Mouse (Mus musculus): ENCODE measurements around the gene Klf12. TPM values are rescaled to one million over a fixed set of nuclear protein-coding genes. Genes with fewer than 3 reads are reported as not detected.
"Not testable (repeated sequence)": the region's sequence is repeated elsewhere in the genome, so short reads cannot be mapped to it uniquely, and the experiment has no call there.

Klf12 gene
- polyA plus RNA-seq, 1 experiment = not detected

DNA sequence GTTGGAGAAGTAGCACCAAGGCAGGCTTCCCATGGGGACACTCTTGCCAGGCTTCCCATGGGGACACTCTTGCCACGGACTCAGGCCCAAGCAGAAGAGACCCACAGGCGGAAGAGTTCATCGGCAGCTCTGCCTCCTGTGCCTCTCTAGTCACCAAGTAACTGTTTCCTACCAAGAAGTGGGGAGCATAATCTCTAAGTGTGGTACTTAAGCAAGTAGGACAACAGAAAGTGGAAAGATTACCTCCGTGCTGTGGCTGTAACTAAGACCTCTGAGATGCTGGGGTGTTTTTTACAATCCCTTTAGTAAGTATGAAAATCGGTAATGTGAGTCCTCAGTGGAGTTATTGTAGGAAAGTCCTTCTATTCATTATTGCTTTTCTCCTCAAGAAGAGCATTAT, 410.8 kb downstream of the Klf12 start:
- 86% methylated on average over 5 of the region's 5 CpGs for WGBS
- H3K4me1 ChIP-seq (ENCODE audit: control insufficient read depth, insufficient read depth, low read length) = no peaks in the 10 kb centered on the region
- no peak overlapping the region for H3K27ac ChIP-seq (ENCODE audit: control insufficient read depth, insufficient read depth, low read depth, low read length, poor library complexity)
- no peak overlapping the region for H3K4me3 ChIP-seq (replicated peaks; ENCODE audit: control insufficient read depth, low read depth, low read length)
- no peak for TF ChIP-seq CTCF (IDR thresholded peaks at IDR 0.05; ENCODE audit: control insufficient read depth, insufficient read depth, low read length)
- no peak for TF ChIP-seq POLR2A (IDR thresholded peaks at IDR 0.05; ENCODE audit: borderline replicate concordance, control insufficient read depth, low read depth, low read length)

DNA sequence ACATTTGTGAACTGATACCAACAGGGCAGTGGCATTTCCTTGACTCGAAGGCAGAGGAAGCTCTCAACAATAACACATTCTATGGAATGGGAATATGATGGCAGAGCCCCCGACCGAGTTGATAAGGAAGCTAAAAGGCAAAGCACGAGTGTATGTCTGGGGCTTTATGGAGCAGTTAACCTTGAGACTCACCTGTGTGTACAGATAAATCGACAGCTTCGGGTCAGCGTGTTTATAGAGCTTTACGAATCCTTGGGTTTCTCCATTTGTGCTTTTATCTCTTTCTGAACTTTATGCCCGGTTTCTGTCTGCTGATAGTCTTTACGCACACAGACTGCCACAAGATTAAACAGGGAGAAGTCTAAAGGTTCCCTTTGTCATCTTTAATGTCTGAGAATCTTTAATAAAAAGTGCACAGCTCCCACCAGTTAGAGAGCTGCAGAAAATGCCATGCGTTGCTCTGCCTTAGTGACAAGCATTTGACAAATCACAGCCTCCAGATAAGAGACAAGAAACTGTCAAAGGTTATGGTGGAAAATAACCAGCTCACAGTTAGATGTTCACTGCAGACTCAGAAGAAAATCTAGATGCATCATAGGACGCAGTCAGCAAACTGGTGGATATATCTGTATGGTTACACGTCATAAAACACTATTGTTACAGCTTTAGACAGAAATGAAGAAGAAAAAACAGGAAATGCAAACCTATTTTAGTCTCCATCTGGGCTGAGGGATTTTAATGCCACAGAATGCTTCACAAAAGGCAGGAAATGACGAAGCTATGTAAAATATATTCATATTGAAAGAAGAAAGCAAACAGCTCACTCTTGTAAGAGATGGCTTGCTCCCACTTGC, 428.1 kb downstream of the Klf12 start:
- Histone ChIP-seq H3K4me3 (replicated peaks; ENCODE audit: control insufficient read depth, low read depth, low read length) (no peak overlapping the region), H3K4me1 (ENCODE audit: control insufficient read depth, insufficient read depth, low read length) (no peaks in the 10 kb centered on the region), H3K27ac (ENCODE audit: control insufficient read depth, insufficient read depth, low read depth, low read length, poor library complexity) (no peak overlapping the region)
- WGBS = 58% methylated on average over 14 of the region's 14 CpGs
- TF ChIP-seq CTCF (IDR thresholded peaks at IDR 0.05; ENCODE audit: control insufficient read depth, insufficient read depth, low read length) = no peak
- no peak for TF ChIP-seq POLR2A (IDR thresholded peaks at IDR 0.05; ENCODE audit: borderline replicate concordance, control insufficient read depth, low read depth, low read length)

DNA sequence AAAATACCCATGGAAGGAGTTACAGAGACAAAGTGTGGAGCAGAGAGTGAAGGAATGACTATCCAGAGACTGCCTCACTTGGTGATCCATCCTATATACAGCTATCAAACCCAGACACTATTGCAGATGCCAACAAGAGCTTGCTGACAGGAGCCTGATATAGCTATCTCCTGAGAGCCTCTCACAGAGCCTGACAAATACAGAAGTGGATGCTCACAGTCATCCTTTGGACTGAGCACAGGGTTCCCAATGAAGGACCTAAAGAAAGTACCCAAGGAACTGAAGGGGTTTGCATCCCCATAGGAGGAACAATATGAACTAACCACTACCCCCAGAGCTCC, 430.0 kb downstream of the Klf12 start:
- not testable (repeated sequence) for H3K4me1 ChIP-seq (ENCODE audit: control insufficient read depth, insufficient read depth, low read length); H3K27ac ChIP-seq (ENCODE audit: control insufficient read depth, insufficient read depth, low read depth, low read length, poor library complexity); H3K4me3 ChIP-seq (replicated peaks; ENCODE audit: control insufficient read depth, low read depth, low read length)

DNA sequence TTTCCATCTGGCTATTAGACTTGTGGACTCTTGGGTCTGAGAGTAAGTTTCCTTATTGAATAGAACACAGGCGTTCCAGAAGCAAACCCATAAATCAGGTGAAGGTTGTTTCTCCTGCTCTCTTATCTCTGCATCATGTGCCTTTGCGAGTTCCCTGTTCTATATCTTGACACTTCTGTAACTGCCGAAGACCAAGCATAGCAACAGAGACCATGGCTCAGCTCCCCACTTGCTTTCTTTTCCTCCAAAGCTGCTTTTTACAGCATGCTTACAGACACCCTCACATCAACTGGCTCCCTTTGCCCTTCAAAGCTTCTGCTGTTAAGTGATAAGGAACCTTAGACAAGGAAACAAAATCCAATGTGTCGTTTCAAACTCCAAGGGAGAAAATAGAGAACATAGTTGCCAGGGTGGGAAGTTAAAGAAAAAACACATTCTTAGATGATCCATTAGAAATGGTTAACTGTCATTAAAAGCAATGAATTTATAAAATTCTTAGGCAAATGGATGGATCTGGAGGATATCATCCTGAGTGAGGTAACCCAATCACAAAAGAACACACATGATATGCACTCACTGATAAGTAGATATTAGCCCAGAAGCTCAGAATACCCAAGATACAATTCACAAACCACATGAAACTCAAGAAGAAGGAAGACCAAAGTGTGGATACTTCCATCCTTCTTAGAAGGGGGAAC, 430.6 kb downstream of the Klf12 start:
- not testable (repeated sequence) for H3K27ac ChIP-seq (ENCODE audit: control insufficient read depth, insufficient read depth, low read depth, low read length, poor library complexity); H3K4me3 ChIP-seq (replicated peaks; ENCODE audit: control insufficient read depth, low read depth, low read length); H3K4me1 ChIP-seq (ENCODE audit: control insufficient read depth, insufficient read depth, low read length)
- 11% methylated on average over 4 of the region's 4 CpGs for WGBS

DNA sequence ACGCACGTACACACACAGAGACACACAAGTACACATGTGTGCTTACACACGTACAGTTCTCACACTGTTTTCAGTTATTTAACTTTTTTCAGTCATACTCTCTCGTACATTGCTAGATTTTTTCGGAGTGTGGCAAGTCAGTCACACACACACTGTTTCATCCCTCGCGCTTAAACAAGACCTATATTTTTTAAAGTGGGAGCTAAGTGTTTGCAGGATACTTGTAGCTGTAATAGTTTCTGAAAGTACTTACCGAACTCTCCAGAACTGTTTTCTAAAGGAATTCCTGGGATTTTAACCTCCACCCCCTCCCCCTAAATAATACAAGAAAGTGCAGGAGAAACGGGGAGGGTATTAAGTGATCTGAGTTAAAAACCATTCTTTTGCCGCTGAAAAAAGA, 434.1 kb downstream of the Klf12 start:
- WGBS = 84% methylated on average over 10 of the region's 10 CpGs
- Histone ChIP-seq H3K4me1 (ENCODE audit: control insufficient read depth, insufficient read depth, low read length) (no peaks in the 10 kb centered on the region), H3K4me3 (replicated peaks; ENCODE audit: control insufficient read depth, low read depth, low read length) (no peak overlapping the region), H3K27ac (ENCODE audit: control insufficient read depth, insufficient read depth, low read depth, low read length, poor library complexity) (no peak overlapping the region)
- TF ChIP-seq POLR2A (IDR thresholded peaks at IDR 0.05; ENCODE audit: borderline replicate concordance, control insufficient read depth, low read depth, low read length) (no peak), CTCF (IDR thresholded peaks at IDR 0.05; ENCODE audit: control insufficient read depth, insufficient read depth, low read length) (no peak)

DNA sequence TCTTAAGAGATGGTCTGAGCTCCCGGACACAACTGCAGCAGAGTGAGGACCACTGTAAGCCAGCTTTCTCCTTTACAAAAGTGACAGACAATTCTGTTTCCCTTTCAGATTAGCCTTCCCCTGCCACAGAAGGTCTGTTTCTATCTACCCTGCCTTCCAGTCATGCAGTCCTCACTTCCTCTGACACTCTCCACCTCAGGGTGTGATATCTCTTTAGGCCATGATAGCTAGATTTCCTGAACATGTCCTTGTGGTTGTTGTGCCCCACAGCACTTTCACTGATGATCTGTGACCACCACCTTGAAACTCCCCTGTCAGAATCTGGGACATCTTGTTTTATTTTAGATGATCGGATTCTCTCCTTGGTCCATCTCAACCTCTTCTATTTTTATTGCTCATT, 437.0 kb downstream of the Klf12 start:
- Histone ChIP-seq H3K27ac (ENCODE audit: control insufficient read depth, insufficient read depth, low read depth, low read length, poor library complexity) (no peak overlapping the region), H3K4me3 (replicated peaks; ENCODE audit: control insufficient read depth, low read depth, low read length) (no peak overlapping the region), H3K4me1 (ENCODE audit: control insufficient read depth, insufficient read depth, low read length) (no peaks in the 10 kb centered on the region)
- 24% methylated on average over 2 of the region's 2 CpGs for WGBS
- TF ChIP-seq POLR2A (IDR thresholded peaks at IDR 0.05; ENCODE audit: borderline replicate concordance, control insufficient read depth, low read depth, low read length) (no peak), CTCF (IDR thresholded peaks at IDR 0.05; ENCODE audit: control insufficient read depth, insufficient read depth, low read length) (no peak)

DNA sequence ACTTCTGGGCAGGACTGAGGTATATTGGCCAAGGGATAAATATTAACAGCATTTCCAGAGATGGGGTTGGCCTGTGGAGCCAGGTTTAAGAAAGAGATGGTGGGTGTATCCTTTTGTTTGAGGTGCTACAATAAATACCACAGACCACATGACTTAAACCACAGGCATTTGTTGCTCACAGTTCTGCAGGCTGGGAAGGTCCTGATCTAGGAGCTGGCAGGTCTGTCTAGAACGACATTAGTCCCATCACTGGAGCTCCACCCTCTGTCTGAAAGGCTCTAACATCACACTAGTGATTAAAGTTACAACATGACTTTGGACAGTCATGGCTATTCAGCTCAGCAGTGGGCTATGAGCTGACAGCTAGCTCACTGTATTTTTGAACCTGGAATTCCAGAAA, 457.8 kb downstream of the Klf12 start:
- Histone ChIP-seq H3K4me3 (replicated peaks; ENCODE audit: control insufficient read depth, low read depth, low read length) (no peak overlapping the region), H3K27ac (ENCODE audit: control insufficient read depth, insufficient read depth, low read depth, low read length, poor library complexity) (no peak overlapping the region), H3K4me1 (ENCODE audit: control insufficient read depth, insufficient read depth, low read length) (no peaks in the 10 kb centered on the region)
- 7% methylated on average over 1 of the region's 1 CpGs for WGBS
- TF ChIP-seq POLR2A (IDR thresholded peaks at IDR 0.05; ENCODE audit: borderline replicate concordance, control insufficient read depth, low read depth, low read length) = no peak
- no peak for TF ChIP-seq CTCF (IDR thresholded peaks at IDR 0.05; ENCODE audit: control insufficient read depth, insufficient read depth, low read length)
